Mouse (Mus musculus) activated CD4-positive, CD25-positive, alpha-beta regulatory T cell, adult 9 weeks (primary cell): ENCODE data around the gene Pck2. TPM values are rescaled to one million over a fixed set of nuclear protein-coding genes. Genes with fewer than 3 reads are reported as not detected.

Experiments
- polyA plus RNA-seq: library from polyadenylated mRNA; unstranded; fragments of 100-300 nt; shearing (Covaris generic); gene quantifications from one replicate; pipeline ENCODE4 v1.2.1, GENCODE M21; 2017

Gene Pck2
- polyA plus RNA-seq: 46.5 TPM

DNA sequence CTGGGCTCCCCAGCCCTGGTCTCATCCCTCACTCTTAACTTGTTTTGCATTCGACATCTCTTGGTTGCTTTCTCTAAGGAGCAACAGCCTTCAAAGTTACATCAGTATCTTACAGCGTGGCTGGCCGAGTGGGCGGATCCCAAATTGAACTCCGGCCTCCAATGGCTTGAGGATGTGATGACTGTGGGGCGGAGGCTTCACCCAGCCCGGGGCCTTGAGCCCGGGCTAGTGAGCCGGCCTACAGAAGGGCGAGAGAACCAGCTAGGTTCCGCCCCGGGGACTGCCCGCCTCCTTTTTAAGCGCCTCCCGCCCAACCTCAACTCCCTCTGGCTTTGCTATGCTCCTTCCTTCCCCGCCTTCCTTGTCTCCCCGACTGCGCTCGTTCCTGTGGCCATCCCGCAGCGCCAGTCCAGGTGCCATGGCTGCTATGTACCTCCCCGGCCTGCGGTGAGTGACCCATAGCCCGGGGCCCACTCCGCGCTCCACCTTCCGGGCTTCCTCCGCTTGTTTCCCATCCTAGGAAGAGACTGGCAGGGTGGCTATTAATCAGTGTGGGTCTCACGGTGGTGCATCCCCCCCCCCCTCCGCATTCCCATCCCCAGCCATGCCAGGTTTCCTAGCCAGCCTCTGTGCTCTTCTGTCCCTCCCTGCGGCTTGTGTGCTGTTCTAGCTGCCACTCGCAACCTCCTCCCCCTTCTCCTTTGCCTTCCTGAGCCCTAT lies at the start of gene Pck2:
TSS of gene Pck2 (plus strand) at position 200 of the 720 bp plus-strand sequence.

DNA sequence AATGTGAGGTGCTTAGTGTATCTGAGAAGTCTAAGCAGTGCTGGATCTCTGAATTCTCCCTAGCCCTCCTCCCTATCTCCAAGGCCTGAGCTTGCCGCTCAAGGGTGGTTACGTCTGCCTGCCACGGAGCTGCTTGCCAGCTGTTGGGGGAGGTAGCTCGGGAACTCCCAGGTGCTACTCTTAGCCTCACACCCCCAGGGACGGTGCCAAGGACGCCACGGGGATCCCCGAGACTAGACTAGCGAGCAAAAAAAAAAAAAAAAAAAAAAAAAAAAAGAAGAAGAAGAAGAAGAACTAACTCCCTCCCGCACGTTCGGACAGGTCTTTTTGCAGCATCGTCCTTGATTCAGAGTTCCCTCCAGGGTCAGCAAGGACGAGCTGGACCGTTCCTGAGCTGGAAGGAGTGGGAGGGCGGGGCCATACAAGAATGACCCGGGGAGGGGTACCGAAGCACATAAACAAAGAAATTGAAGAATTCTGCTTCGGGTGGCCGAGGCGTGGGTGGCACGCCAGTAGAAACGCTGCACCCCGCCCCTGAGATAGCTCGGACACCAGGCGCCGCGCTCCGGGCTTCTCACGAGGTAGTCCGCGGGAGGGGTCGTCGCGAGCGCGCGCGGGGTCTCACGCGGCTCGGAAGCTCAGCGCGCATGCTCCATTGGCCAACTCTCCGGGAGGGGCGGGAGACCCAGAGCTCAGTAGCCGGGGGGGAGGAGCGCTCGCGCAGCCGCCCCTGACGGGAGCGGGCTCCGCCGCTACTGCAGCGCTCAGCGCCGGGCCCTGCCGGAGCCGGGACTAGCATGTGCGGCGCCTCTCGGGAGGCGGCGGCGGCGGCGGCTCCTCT lies 49.5 kb upstream of the Pck2 start, which contains the start of gene Carmil3:
TSS of gene Carmil3 (plus strand) at position 291 of the 841 bp plus-strand sequence.

DNA sequence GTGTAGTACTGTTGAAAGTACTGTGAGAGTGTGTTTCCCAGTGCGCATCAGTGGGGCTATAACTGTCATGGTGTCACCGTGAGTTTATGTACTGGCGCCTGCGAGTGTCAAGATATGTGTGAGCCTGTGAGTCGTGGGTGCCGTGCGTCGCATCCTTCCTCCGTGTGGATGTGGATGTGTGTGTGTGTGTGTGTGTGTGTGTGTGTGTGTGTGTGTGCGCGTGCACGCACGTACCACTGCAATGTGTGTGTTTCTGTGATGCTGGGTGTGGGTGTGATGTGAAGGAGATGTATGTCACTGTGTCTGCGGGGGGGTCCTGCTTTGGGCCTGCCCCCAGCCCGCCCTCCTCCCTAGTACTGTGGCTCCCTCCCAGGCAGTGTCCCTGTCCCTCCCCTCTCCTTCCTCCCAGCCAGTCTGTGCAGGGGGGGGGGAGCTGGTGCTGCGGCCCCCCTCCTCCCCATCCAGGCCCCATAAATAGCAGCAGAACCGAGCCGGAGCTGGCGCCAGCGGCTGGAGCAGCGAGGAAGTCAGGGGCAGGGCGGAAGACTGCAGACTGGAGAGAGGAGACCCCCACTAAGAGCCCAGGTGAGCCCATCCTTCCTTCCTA lies 29.8 kb upstream of the Pck2 start, which contains the start of gene Cpne6:
TSS of gene Cpne6 (plus strand) at position 321 of the 607 bp plus-strand sequence.

DNA sequence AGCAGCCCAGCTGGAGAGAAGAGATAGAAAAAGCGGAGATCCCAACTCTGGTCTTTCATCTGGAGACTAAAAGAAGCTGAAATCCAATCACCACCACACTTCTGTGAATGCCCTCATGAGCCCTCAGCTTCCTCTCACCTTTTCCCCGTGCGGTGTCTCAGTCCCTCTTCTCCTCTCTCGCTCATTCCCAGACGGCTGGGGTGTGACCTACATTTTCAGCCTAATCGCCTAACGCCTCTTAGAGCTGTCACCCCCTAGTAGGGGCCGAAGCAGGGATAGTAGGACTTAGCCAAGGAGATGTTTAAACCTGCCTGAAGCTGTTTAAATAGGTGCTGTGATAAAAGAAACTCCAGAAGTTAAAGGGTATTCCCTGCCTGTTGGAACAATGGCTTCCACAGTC lies 15.3 kb upstream of the Pck2 start, which contains the start of gene Nrl:
TSS of gene Nrl (minus strand) at position 197 of the 400 bp plus-strand sequence.

DNA sequence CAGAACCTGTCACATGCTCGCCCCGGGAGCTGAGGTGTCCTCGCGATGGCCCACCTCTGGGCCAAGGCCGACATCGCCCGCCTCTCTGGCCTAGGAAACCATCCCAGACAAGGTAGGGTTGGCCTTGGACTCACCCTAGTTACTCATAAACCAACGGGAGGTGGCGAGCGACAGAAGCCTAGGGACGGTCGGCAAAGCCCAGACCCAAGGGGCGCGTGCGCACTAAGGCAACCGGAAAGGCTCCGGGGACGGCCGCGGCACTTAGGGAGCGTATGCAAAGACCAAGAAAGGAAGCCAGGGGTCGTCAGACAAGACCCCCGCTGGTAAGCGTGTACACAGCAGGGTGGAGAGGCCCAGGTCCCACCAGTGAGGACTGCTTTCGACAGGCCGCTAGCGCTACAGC lies 19.7 kb downstream of the Pck2 start, which contains the start of gene Dcaf11:
TSS of gene Dcaf11 (plus strand) at position 208 of the 403 bp plus-strand sequence.

DNA sequence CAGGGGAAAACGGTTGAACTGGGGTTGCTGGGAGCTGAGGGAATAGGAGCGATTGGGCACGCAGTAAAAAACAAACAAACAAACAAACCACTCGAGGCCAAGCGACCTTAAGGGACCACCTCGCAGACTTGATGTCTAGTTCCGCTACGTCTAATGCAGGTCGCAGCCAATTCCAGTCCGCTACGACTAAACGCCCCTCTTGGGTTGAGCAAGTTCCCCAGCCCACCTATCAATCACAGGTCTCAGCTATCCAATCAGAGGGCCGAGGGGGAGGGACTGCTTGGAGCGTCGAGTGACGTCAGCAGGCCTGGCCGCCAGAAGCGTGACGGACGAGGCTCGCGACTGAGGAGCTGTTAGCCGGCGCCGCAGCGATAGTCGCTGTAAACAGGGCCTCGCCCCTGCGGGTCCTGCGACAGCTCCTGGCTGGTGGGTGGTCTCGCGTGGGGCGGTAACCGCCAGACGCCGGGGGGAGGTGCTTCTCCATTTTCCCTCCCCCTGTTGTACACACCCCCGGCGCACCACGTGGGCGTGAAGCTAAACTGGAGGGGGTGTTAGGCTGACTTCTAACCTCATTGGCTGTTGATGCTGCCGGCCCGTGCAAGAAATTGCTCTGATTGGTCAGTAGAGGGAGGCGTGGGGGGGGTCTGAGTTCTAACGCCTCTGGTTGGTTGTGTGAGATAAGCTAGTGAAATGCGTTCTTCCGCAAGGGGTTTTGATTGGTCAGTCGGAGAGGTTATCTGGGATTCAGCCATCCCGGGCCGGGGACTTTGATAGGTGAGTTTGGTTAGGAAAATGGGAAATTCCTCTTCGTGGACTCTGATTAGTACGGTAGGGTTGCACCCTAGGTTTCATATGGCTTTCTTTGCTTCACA lies 20.4 kb downstream of the Pck2 start, which contains the start of gene A730061H03Rik:
TSS of gene A730061H03Rik (minus strand) at position 205 of the 872 bp plus-strand sequence.

DNA sequence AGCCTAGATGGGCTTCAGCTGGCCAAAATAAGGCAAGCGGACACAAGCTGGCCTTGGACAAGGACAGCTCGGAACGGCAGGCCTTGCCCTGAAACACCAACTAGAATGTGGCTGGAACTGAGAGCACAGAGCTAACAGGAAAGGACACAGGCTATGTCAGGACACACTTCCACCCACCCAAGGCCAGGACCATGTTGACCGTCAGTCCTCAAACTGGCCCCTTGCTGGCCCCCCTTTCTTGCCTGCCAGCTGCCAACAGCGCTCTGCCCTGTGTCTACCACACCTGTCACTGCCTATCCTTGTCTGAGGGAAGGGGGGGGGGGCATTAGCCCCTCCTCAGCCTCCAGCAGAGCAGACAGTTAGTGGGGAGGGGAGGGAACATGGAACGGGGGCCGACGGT lies 35.2 kb downstream of the Pck2 start, which contains the start of gene Fitm1:
TSS of gene Fitm1 (plus strand) at position 316 of the 400 bp plus-strand sequence.

DNA sequence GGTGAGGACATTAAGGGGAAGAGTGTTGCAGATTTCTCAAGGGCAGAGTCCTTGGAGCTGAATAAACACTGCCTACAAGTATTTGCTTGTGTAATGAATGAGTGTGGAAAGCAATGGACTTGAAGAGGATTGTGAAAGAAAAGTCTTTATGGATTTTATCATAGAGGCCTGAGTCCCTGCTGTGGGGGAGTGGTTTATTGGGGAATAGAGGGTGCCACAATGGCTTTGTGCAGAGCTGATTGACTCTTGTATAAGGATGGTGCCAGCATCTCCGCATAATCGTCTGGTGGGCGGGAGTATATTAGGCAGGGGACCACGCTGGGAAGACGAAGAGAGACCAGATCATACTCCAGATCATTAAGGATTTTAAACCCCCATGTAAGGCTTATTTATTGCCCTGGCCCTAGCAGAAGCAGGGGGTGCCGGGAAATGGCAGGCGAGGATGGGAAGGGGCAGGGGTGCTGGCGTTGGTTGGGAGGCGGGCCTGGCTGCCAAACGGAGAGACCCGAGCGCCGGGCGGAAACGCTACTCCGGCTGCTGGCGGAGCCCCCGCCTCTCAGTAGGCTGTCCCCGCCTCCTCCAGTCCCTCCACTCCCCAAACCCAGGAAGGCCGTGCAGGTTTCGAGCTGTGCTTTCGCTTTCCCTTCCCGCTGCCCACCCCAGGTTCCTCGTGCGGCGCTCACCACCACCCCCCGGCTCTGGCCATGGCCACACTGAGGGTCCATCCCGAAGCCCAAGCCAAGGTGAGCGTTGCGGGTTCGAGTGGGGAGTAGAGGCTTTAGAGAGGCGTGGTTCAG lies 38.0 kb downstream of the Pck2 start, which contains the start of gene Psme1:
TSS of gene Psme1 (plus strand) at position 253 of the 797 bp plus-strand sequence.

DNA sequence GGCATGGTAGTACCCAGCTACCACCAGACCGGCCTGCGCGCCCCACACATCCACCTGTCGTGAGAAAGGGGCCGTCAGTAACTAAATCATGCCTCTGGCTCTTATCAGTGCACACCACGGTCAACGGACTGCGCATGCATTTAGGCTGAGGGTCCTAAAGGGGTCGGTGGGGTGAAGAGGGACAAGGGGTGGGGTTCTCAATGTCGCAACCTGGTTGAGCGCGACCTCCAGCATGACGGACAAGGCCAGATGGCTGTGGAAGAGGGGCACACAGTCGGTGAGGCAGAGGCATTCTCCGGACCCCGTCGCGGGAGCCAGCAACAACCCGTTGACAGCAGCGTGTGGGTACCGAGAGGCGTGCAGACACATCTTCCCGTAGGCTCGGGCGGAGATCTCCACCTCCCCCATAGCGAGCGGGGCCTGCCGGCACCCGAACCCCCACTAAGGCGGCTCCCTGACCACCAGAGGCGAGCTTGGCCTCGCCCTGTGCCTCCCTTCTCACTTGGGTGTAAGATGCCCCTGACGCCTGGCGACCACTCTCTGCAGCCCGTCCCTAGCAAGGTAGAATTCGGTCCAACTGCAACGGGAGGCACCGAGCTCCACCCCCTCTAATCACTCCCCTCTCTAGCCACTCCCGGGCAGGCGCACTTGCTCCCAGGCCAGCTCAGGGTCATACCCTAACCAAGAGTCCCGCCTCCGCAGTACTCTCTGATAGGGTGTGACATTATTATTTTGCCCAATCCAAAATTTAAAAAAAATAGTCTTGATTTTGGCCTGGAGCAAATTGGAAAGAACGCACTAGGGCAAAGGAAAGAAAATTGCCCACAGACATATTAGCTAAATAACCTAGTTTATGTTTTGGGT lies 44.9 kb downstream of the Pck2 start, which contains the start of gene Emc9:
TSS of gene Emc9 (minus strand) at position 601 of the 864 bp plus-strand sequence.

DNA sequence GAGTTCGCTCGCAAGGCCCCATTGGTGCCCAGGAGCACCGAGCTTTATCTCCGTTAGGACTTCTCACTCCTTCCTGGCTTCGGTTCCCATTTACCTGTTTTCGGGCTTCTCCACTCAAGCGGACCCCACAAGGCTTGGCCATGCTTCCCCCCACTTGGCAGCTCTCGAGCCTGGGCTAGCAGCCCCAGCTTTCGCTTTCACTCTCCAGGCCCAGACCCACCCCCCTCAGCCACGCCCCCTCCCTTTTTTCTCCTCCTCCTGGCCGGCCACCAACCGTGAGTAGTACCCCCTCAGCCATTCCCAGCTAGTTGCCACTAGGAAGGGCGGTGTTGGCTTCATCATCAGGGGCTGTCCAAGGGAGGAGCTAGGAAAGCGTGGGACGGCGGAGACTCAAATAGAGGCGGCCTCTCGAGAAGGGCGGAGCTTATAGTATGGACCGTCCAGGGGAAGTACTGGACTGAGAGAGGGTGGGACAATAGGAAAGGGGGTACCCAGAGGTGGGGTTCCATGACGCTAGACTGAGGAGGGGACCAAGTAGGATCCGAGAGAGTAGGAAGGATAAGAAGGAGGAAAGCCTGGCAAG lies 50.8 kb downstream of the Pck2 start, which contains the start of gene Psme2:
TSS of gene Psme2 (minus strand) at position 366 of the 583 bp plus-strand sequence.

DNA sequence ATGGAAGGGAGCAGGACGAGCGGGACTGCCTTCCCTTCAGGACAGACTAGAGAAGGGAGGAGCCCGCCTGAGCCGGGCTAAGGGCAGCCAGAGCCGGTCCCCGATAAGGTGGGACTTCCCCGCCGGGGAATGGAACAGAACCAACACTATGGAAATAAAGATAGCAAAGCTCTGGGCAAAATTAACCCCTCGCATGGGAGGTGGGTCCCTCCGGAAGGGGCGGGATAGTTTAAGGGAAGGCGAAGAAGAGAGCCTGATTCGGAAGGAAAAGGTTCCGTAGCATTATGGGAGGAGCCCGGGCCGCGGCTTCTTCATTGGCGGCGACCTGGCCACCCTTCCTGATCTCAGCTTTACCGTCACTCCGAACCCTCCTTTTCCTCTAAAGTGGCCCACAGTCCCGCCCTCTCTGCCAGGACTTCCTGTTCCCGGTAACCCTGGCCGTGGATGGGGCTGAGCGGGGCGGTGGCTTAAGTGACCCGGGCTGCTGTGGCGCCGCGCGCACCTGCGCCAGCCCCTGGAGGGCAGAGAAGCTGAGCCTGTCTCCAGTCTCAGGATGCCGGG lies 51.3 kb downstream of the Pck2 start, which contains the start of gene Rnf31:
TSS of gene Rnf31 (plus strand) at position 378 of the 561 bp plus-strand sequence.

Other genes with a start within 250 kb of the Pck2 start
- 39.7 TPM for gene Dhrs4, start 61.5 kb upstream of the Pck2 start, polyA plus RNA-seq
- not detected for gene Carmil3, start 49.6 kb upstream of the Pck2 start, polyA plus RNA-seq
- not detected for gene Cpne6, start 29.8 kb upstream of the Pck2 start, polyA plus RNA-seq
- 0.07 TPM for gene Nrl, start 15.3 kb upstream of the Pck2 start, polyA plus RNA-seq
- gene Dcaf11, start 19.7 kb downstream of the Pck2 start, polyA plus RNA-seq: 159 TPM
- gene A730061H03Rik, start 20.1 kb downstream of the Pck2 start, polyA plus RNA-seq: 4.7 TPM
- gene Fitm1, start 35.4 kb downstream of the Pck2 start, polyA plus RNA-seq: not detected
- gene Psme1, start 37.9 kb downstream of the Pck2 start, polyA plus RNA-seq: 1,178 TPM
- gene Emc9, start 45.0 kb downstream of the Pck2 start, polyA plus RNA-seq: 32.1 TPM
- 1,001 TPM for gene Psme2, start 50.8 kb downstream of the Pck2 start, polyA plus RNA-seq
- gene Rnf31, start 51.4 kb downstream of the Pck2 start, polyA plus RNA-seq: 79.7 TPM
- 209 TPM for gene Irf9, start 63.3 kb downstream of the Pck2 start, polyA plus RNA-seq
- 10.1 TPM for gene Rec8, start 77.8 kb downstream of the Pck2 start, polyA plus RNA-seq
- gene Ipo4, start 95.7 kb downstream of the Pck2 start, polyA plus RNA-seq: 74.4 TPM
- gene Gm49378, start 97.6 kb downstream of the Pck2 start, polyA plus RNA-seq: 2.5 TPM
- 95.5 TPM for gene Tm9sf1, start 103.5 kb downstream of the Pck2 start, polyA plus RNA-seq
- gene Tssk4, start 109.9 kb downstream of the Pck2 start, polyA plus RNA-seq: 1.4 TPM
- gene Mdp1, start 120.2 kb downstream of the Pck2 start, polyA plus RNA-seq: 120 TPM
- 49.3 TPM for gene Gmpr2, start 131.7 kb downstream of the Pck2 start, polyA plus RNA-seq
- 452 TPM for gene Nedd8, start 131.9 kb downstream of the Pck2 start, polyA plus RNA-seq
- 62.3 TPM for gene Tinf2, start 141.6 kb downstream of the Pck2 start, polyA plus RNA-seq
- gene Tgm1, start 173.7 kb downstream of the Pck2 start, polyA plus RNA-seq: 0.39 TPM
- gene Rabggta, start 182.0 kb downstream of the Pck2 start, polyA plus RNA-seq: 71.3 TPM
- gene Dhrs1, start 205.4 kb downstream of the Pck2 start, polyA plus RNA-seq: 56.9 TPM
- 15.6 TPM for gene Nop9, start 205.4 kb downstream of the Pck2 start, polyA plus RNA-seq
- gene Cideb, start 218.2 kb downstream of the Pck2 start, polyA plus RNA-seq: not detected
- not detected for gene Ltb4r2, start 221.2 kb downstream of the Pck2 start, polyA plus RNA-seq
- gene Ltb4r1, start 225.7 kb downstream of the Pck2 start, polyA plus RNA-seq: 3.1 TPM
- 0.11 TPM for gene Adcy4, start 243.8 kb downstream of the Pck2 start, polyA plus RNA-seq
- gene Ripk3, start 248.6 kb downstream of the Pck2 start, polyA plus RNA-seq: 81.9 TPM